Mouse (Mus musculus) left cerebral cortex, postnatal 36 days (tissue): ENCODE measurements at regions not wholly inside any gene's neighbourhood (a gene's known extent, or its start where the extent isn't known, plus 50 kb on each side); places are given as distances from the start of the nearest gene placed in this dataset.

Experiments
- DNase-seq, 2 experiments: peaks; one replicate each; pipeline ENCODE4 v3.0.0; 2021 to 2022; ENCODE audit warnings: low spot score in 2 of 2, mixed read lengths in 1 of 2
- intact Hi-C: fragments of 180-260 bp; cut with DNase I; formaldehyde crosslinking; loops from one replicate; pipeline ENCODE4 v1.15.1; 2025

GRCm38 (mm10) chr19:49374926-49375325, 1169.1 kb downstream of the Sorcs3 start:
- peak in 1 of 2 experiments; percentile 8 for DNase-seq

GRCm38 (mm10) chr19:49375754-49376619, 1170.2 kb downstream of the Sorcs3 start:
- intact Hi-C loops, result no loop called here
- no peak for DNase-seq

More at GRCm38 (mm10) chr19:49374926-49375325, 1169.1 kb downstream of the Sorcs3 start:
- intact Hi-C loops, result no loop called here

- no peak for DNase-seq
- intact Hi-C loops, result no loop called here
These were observed 1173.8 kb downstream of the Sorcs3 start for GRCm38 (mm10) chr19:49379646-49380045.

GRCm38 (mm10) chr19:49396257-49396656, 1190.4 kb downstream of the Sorcs3 start:
- intact Hi-C loops, result no loop called here
- DNase-seq, result no peak

GRCm38 (mm10) chr19:49415326-49415725, 1209.5 kb downstream of the Sorcs3 start:
- intact Hi-C loops, result no loop called here
- no peak for DNase-seq

- no peak for DNase-seq
- intact Hi-C loops, result no loop called here
These were observed 1217.5 kb downstream of the Sorcs3 start for GRCm38 (mm10) chr19:49423059-49423900.
